Mouse (Mus musculus) midbrain, embryonic 11.5 days (tissue): Measurements from ENCODE around the gene Got2. TPM values are rescaled to one million over a fixed set of nuclear protein-coding genes. Genes with fewer than 3 reads are reported as not detected.

Source experiments
- ATAC-seq: fragments of 200-750 bp; cut with Nextera tagmentation; 2 replicates; pipeline ENCODE4 v1.8.0; 2017; ENCODE audit warnings: moderate TSS enrichment, moderate library complexity; ENCODE audit not compliant: low FRiP score
- DNase-seq: peaks from one replicate; pipeline ENCODE4 v3.0.0; 2015; ENCODE audit warnings: low spot score; ENCODE audit errors: missing footprints
- H3K27ac ChIP-seq: fragments of 300-500 bp; sonication (generic); 2 replicates; pipeline ENCODE4 v1.5.1; 2014; ENCODE audit warnings: low read depth, low read length
- H3K27me3 ChIP-seq: fragments of 300-500 bp; sonication (generic); 2 replicates; pipeline ENCODE4 v1.6.1; 2014; ENCODE audit warnings: mild to moderate bottlenecking, low read length, moderate library complexity, mixed read lengths; ENCODE audit not compliant: control insufficient read depth, insufficient read depth
- H3K36me3 ChIP-seq: fragments of 300-500 bp; sonication (generic); 2 replicates; pipeline ENCODE4 v1.6.1; 2014; ENCODE audit warnings: mild to moderate bottlenecking, low read length, moderate library complexity, mixed read lengths; ENCODE audit not compliant: control insufficient read depth, insufficient read depth
- H3K4me1 ChIP-seq: fragments of 300-500 bp; sonication (generic); 2 replicates; pipeline ENCODE4 v1.6.1; 2014; ENCODE audit warnings: low read length; ENCODE audit not compliant: control insufficient read depth, insufficient read depth
- H3K4me2 ChIP-seq: fragments of 300-500 bp; sonication (generic); 2 replicates; pipeline ENCODE4 v1.6.1; 2014; ENCODE audit warnings: mild to moderate bottlenecking, moderate library complexity
- H3K4me3 ChIP-seq: fragments of 300-500 bp; sonication (generic); 2 replicates; pipeline ENCODE4 v1.5.1; 2014; ENCODE audit warnings: low read depth, low read length
- H3K9ac ChIP-seq: fragments of 300-500 bp; sonication (generic); 2 replicates; pipeline ENCODE4 v1.6.1; 2014; ENCODE audit warnings: low read length
- H3K9me3 ChIP-seq: fragments of 300-500 bp; sonication (generic); 2 replicates; pipeline ENCODE4 v1.6.1; 2016; ENCODE audit warnings: low read length; ENCODE audit not compliant: control insufficient read depth
- WGBS: fragments of 180-500 bp; shearing (Covaris S2); extraction: QIAGEN DNeasy Blood & Tissue Kit; methylation state at CpG from one replicate; pipeline ENCODE4 v1.1.7; 2014; 5-methylcytosine and 5-hydroxymethylcytosine counted together
- polyA plus RNA-seq: library from polyadenylated mRNA; unstranded; fragments of >200 nt; fragmentation: Nextera tagmentation; extraction: Ambion mirVana; gene quantifications from 2 replicates; pipeline ENCODE4 v1.2.1, GENCODE M21; 2014

Got2 gene
- polyA plus RNA-seq, 1 experiment from 2014 or later, result 88.6 TPM

GRCm38 (mm10) chr8:95893701-95894100 lies 5.4 kb upstream of the Got2 start:
- Histone ChIP-seq H3K27me3 (no peaks in the 10 kb centered on the region), H3K4me3 (no peak overlapping the region), H3K9ac (no peak overlapping the region), H3K9me3 (no peaks in the 10 kb centered on the region), H3K4me1 (no peaks in the 10 kb centered on the region), H3K36me3 (no peaks in the 10 kb centered on the region), H3K27ac (no peak overlapping the region), H3K4me2 (no peak overlapping the region)
- DNase-seq (no peak), ATAC-seq (no peak)
- WGBS, result 84% methylated on average over 5 of the region's 5 CpGs

- Histone ChIP-seq H3K4me3 (peak overlapping the region; percentile 89), H3K9ac (peak overlapping the region; percentile 86), H3K36me3 (no peaks in the 10 kb centered on the region), H3K27me3 (no peaks in the 10 kb centered on the region), H3K4me2 (peak overlapping the region; percentile 45), H3K27ac (peak overlapping the region; percentile 71), H3K4me1 (peaks cover 8% of the 10 kb centered on the region), H3K9me3 (no peaks in the 10 kb centered on the region)
- DNase-seq (peak; percentile 97), ATAC-seq (peak; percentile 98)
- 1% methylated on average over 38 of the region's 38 CpGs for WGBS
Observed at GRCm38 (mm10) chr8:95887578-95888284, 616 bp downstream of the Got2 start.

GRCm38 (mm10) chr8:95886647-95887577 lies 1.4 kb downstream of the Got2 start:
- 81% methylated on average over 17 of the region's 17 CpGs for WGBS
- no peaks in the 10 kb centered on the region for H3K36me3 ChIP-seq

GRCm38 (mm10) chr8:95885966-95886365 lies 2.4 kb downstream of the Got2 start:
- Histone ChIP-seq H3K27me3 (no peaks in the 10 kb centered on the region), H3K9ac (no peak overlapping the region), H3K9me3 (no peaks in the 10 kb centered on the region), H3K36me3 (no peaks in the 10 kb centered on the region), H3K4me3 (no peak overlapping the region), H3K27ac (no peak overlapping the region), H3K4me1 (peaks cover 8% of the 10 kb centered on the region), H3K4me2 (no peak overlapping the region)
- no peak for ATAC-seq
- 77% methylated on average over 5 of the region's 5 CpGs for WGBS
- DNase-seq, result no peak

More at GRCm38 (mm10) chr8:95886647-95887577, 1.4 kb downstream of the Got2 start:
- Histone ChIP-seq H3K9ac (peak overlapping the region; percentile 86; the same call in 1 of the 2 replicates), H3K27ac (no peak overlapping the region), H3K27me3 (no peaks in the 10 kb centered on the region), H3K4me3 (peak overlapping the region; percentile 89), H3K4me1 (peaks cover 8% of the 10 kb centered on the region), H3K9me3 (no peaks in the 10 kb centered on the region), H3K4me2 (peak overlapping the region; percentile 45)
- DNase-seq, result no peak
- ATAC-seq, result no peak

GRCm38 (mm10) chr8:95885271-95885841 lies 3.0 kb downstream of the Got2 start:
- DNase-seq, result no peak
- Histone ChIP-seq H3K4me2 (no peak overlapping the region), H3K9ac (no peak overlapping the region), H3K4me3 (no peak overlapping the region), H3K4me1 (peaks cover 8% of the 10 kb centered on the region), H3K9me3 (no peaks in the 10 kb centered on the region), H3K36me3 (no peaks in the 10 kb centered on the region), H3K27ac (no peak overlapping the region), H3K27me3 (no peaks in the 10 kb centered on the region)
- WGBS, result 75% methylated on average over 5 of the region's 5 CpGs
- ATAC-seq, result no peak

- no peaks in the 10 kb centered on the region for H3K9me3 ChIP-seq
- H3K4me2 ChIP-seq, result no peak overlapping the region
- peaks cover 8% of the 10 kb centered on the region for H3K4me1 ChIP-seq
- H3K4me3 ChIP-seq, result no peak overlapping the region
- WGBS, result 79% methylated on average over 12 of the region's 12 CpGs
- H3K27ac ChIP-seq, result no peak overlapping the region
- H3K27me3 ChIP-seq, result no peaks in the 10 kb centered on the region
- no peak overlapping the region for H3K9ac ChIP-seq
- ATAC-seq (no peak), DNase-seq (no peak)
- no peaks in the 10 kb centered on the region for H3K36me3 ChIP-seq
Observed at GRCm38 (mm10) chr8:95884491-95884890, 3.9 kb downstream of the Got2 start.

- WGBS, result 92% methylated on average over 9 of the region's 9 CpGs
- DNase-seq, result no peak
- H3K4me2 ChIP-seq, result no peak overlapping the region
- H3K27me3 ChIP-seq, result no peaks in the 10 kb centered on the region
- no peaks in the 10 kb centered on the region; the same call in 1 of the 2 replicates for H3K36me3 ChIP-seq
- no peaks in the 10 kb centered on the region for H3K9me3 ChIP-seq
- no peak overlapping the region for H3K9ac ChIP-seq
- no peak overlapping the region for H3K27ac ChIP-seq
- no peak overlapping the region for H3K4me3 ChIP-seq
- H3K4me1 ChIP-seq, result peaks cover 12% of the 10 kb centered on the region
- ATAC-seq, result no peak
Observed at GRCm38 (mm10) chr8:95882191-95882590, 6.2 kb downstream of the Got2 start.

- Histone ChIP-seq H3K4me1 (peaks cover 6% of the 10 kb centered on the region), H3K4me2 (no peak overlapping the region), H3K9ac (no peak overlapping the region), H3K9me3 (no peaks in the 10 kb centered on the region), H3K36me3 (no peaks in the 10 kb centered on the region; the same call in 1 of the 2 replicates), H3K4me3 (no peak overlapping the region), H3K27ac (no peak overlapping the region), H3K27me3 (no peaks in the 10 kb centered on the region)
- 89% methylated on average over 3 of the region's 3 CpGs for WGBS
- DNase-seq, result no peak
- ATAC-seq, result no peak
Observed at GRCm38 (mm10) chr8:95881576-95881975, 6.8 kb downstream of the Got2 start.
